Mouse (Mus musculus) G1E-ER4 (cell line): Measurements from ENCODE around the gene Zfp69. TPM values are rescaled to one million over a fixed set of nuclear protein-coding genes. Genes with fewer than 3 reads are reported as not detected.

Experiments
- GATA1 ChIP-seq: IDR thresholded peaks from one replicate; pipeline ENCODE4 v1.8.0; 2012; ENCODE audit warnings: low read length, inconsistent platforms
- polyA plus RNA-seq: library from polyadenylated mRNA; stranded (reverse); fragments of >175 nt; gene quantifications from 2 replicates; pipeline ENCODE4 v1.2.3, GENCODE M21; 2012

Zfp69 gene
- polyA plus RNA-seq, 1 experiment, result 2.4 TPM

GRCm38 (mm10) chr4:120950763-120951427 lies 604 bp downstream of the Zfp69 start:
- no peak for TF ChIP-seq GATA1

GRCm38 (mm10) chr4:120948938-120949337 lies 2.6 kb downstream of the Zfp69 start:
- TF ChIP-seq GATA1, result no peak

GRCm38 (mm10) chr4:120935006-120935405 lies 16.5 kb downstream of the Zfp69 start:
- no peak for TF ChIP-seq GATA1

GRCm38 (mm10) chr4:120930736-120931135 lies 20.8 kb downstream of the Zfp69 start:
- TF ChIP-seq GATA1, result no peak

GRCm38 (mm10) chr4:120928686-120929085 lies 22.8 kb downstream of the Zfp69 start:
- TF ChIP-seq GATA1, result no peak

- TF ChIP-seq GATA1, result no peak
Measured at GRCm38 (mm10) chr4:120925386-120925785, 26.1 kb downstream of the Zfp69 start.

GRCm38 (mm10) chr4:120924554-120925299 lies 26.8 kb downstream of the Zfp69 start, which contains the start of gene Exo5:
Exo5 (minus strand) TSS chr4:120925017.
- TF ChIP-seq GATA1, result no peak

GRCm38 (mm10) chr4:120921461-120921860 lies 30.0 kb downstream of the Zfp69 start:
- TF ChIP-seq GATA1, result no peak

GRCm38 (mm10) chr4:120914501-120914900 lies 37.0 kb downstream of the Zfp69 start:
- TF ChIP-seq GATA1, result no peak

GRCm38 (mm10) chr4:120913861-120914260 lies 37.6 kb downstream of the Zfp69 start:
- no peak for TF ChIP-seq GATA1

- TF ChIP-seq GATA1, result no peak
Measured at GRCm38 (mm10) chr4:120913443-120913842, 38.1 kb downstream of the Zfp69 start.

- no peak for TF ChIP-seq GATA1
Measured at GRCm38 (mm10) chr4:120912866-120913265, 38.6 kb downstream of the Zfp69 start.

- no peak for TF ChIP-seq GATA1
Measured at GRCm38 (mm10) chr4:120911086-120911485, 40.4 kb downstream of the Zfp69 start.

GRCm38 (mm10) chr4:120909558-120910150 lies 41.8 kb downstream of the Zfp69 start:
- TF ChIP-seq GATA1, result no peak

- no peak for TF ChIP-seq GATA1
Measured at GRCm38 (mm10) chr4:120905644-120906043, 45.9 kb downstream of the Zfp69 start.

- TF ChIP-seq GATA1, result no peak
Measured at GRCm38 (mm10) chr4:120904533-120904932, 47.0 kb downstream of the Zfp69 start.
